Mouse (Mus musculus) brain, embryonic 18.5 days (tissue): ENCODE data around the gene Vmn2r56.
A peak's percentile ranks its signal among the peaks of the same experiment; 100 is the strongest.
"Not testable (repeated sequence)": the region's sequence is repeated elsewhere in the genome, so short reads cannot be mapped to it uniquely, and the experiment has no call there.

Experiments
- DNase-seq: peaks from one replicate; pipeline ENCODE4 v3.0.0-alpha.2; 2012; ENCODE audit warnings: low read depth, low spot score

Vmn2r56 gene

GRCm38 (mm10) chr7:12734904-12735303 is at the start of gene Vmn2r56:
TSS of gene Vmn2r56 (minus strand) at chr7:12735004.
- no peak for DNase-seq

GRCm38 (mm10) chr7:12780151-12780830 is 45.5 kb upstream of the Vmn2r56 start:
- peak; percentile 77 for DNase-seq

GRCm38 (mm10) chr7:12779782-12780150 is 45.0 kb upstream of the Vmn2r56 start:
- no peak for DNase-seq

- no peak for DNase-seq
These were observed 44.3 kb upstream of the Vmn2r56 start for GRCm38 (mm10) chr7:12779141-12779540.

GRCm38 (mm10) chr7:12774606-12775005 is 39.8 kb upstream of the Vmn2r56 start:
- DNase-seq: peak; percentile 49

- DNase-seq: no peak
These were observed 39.3 kb upstream of the Vmn2r56 start for GRCm38 (mm10) chr7:12774111-12774510.

GRCm38 (mm10) chr7:12749431-12750198 is 14.8 kb upstream of the Vmn2r56 start:
- no peak for DNase-seq

- DNase-seq: not testable (repeated sequence)
These were observed 49.9 kb downstream of the Vmn2r56 start, which contains the start of gene Vmn2r55 for GRCm38 (mm10) chr7:12684903-12685302. TSS of gene Vmn2r55 (minus strand) at chr7:12685003.

GRCm38 (mm10) chr7:12640219-12640618 is 94.6 kb downstream of the Vmn2r56 start, which contains the start of gene Vmn2r54:
TSS of gene Vmn2r54 (minus strand) at chr7:12640319.
- not testable (repeated sequence) for DNase-seq
